In genomic region chr16:32163392-32163791, GRCm38 (mm10) we compare ENCODE assay signal across 11 mouse cellular contexts. TPM values are rescaled to one million over a fixed set of nuclear protein-coding genes. Genes with fewer than 3 reads are reported as not detected.
DNase-seq lines count a peak whose midpoint lies in the region; ATAC-seq lines count a peak whose summit lies in the region.
"Had no signal": no experiment of that assay in that cellular context is flagged by ENCODE, and none has a peak within 500 bp of the region (broad histone marks: within the 10 kb centered on the region; RNA-seq: fewer than 3 reads in every experiment).

No protein-coding gene starts in this region.

- WGBS in liver, embryonic 11.5 days, result 36% methylated on average over 4 of the region's 4 CpGs

- H3K4me2 ChIP-seq in liver, embryonic 11.5 days, result peak overlapping the region; percentile 87
- H3K4me2 ChIP-seq: midbrain, embryonic 15.5 days had no signal

- DNase-seq in A20 (ENCODE audit: low read depth, low spot score) (peak; percentile 93), adipocyte (ENCODE audit: low spot score) (no peak)
- DNase-seq in CD8-positive naive resting alpha-beta T cell, adult 2 months (ENCODE audit: low read depth in 2 of 2, low spot score in 2 of 2), result peak; percentile 52 to 62
- no peak for DNase-seq in liver, embryonic 11.5 days (ENCODE audit: low spot score)
- peak; percentile 64 for DNase-seq in naive thymus-derived CD4-positive, alpha-beta T cell, adult 2 months (ENCODE audit: low read depth)
- no peak for DNase-seq in left cerebral cortex, postnatal 4 days
- no peak for DNase-seq in frontal cortex, adult 2 months (ENCODE audit: extremely low spot score in 1 of 2, low spot score in 1 of 2)
- DNase-seq in embryo, embryonic 11 days, result no peak

- H3K9me3 ChIP-seq in liver, embryonic 11.5 days (ENCODE audit: control insufficient read depth, low read length), result no peaks in the 10 kb centered on the region
- H3K9me3 ChIP-seq: midbrain, embryonic 15.5 days had no signal

- H3K4me3 ChIP-seq in liver, embryonic 11.5 days (ENCODE audit: low read depth, low read length), result peak overlapping the region; percentile 67
- H3K4me3 ChIP-seq: midbrain, embryonic 15.5 days had no signal

- no peak for ATAC-seq in liver, embryonic 11.5 days (replicated peaks; ENCODE audit: low FRiP score)
- ATAC-seq: midbrain, embryonic 15.5 days had no signal

- no peak overlapping the region; the same call in 1 of the 2 replicates for H3K9ac ChIP-seq in liver, embryonic 11.5 days (ENCODE audit: low read depth, low read length)
- H3K9ac ChIP-seq: midbrain, embryonic 15.5 days had no signal

- no peak overlapping the region for H3K27ac ChIP-seq in liver, embryonic 11.5 days (ENCODE audit: low read depth, low read length)
- H3K27ac ChIP-seq: midbrain, embryonic 15.5 days had no signal

- intact Hi-C loops in left cerebral cortex, postnatal 4 days (cut with DNase I), result no loop called here

- H3K27me3 ChIP-seq in liver, embryonic 11.5 days (replicated peaks; ENCODE audit: control insufficient read depth, insufficient read depth, low read length), result no peaks in the 10 kb centered on the region

- H3K36me3 ChIP-seq in liver, embryonic 11.5 days (ENCODE audit: control insufficient read depth, insufficient read depth, low read length), result no peaks in the 10 kb centered on the region
- H3K36me3 ChIP-seq: midbrain, embryonic 15.5 days had no signal

- H3K4me1 ChIP-seq in liver, embryonic 11.5 days (replicated peaks; ENCODE audit: control insufficient read depth, insufficient read depth, low read length), result peaks cover 12% of the 10 kb centered on the region

RNA-seq across cellular contexts. Expression of gene Nrros, which starts 2.0 kb away (rescaled TPM):
- polyA plus RNA-seq in liver, embryonic 11.5 days (2014; fragmentation: Nextera tagmentation; extraction: Ambion mirVana), result 34.4 and 35.4 TPM in 2 replicates
- 1 to 10 TPM; 5.7 to 5.9 TPM for total RNA-seq in left cerebral cortex, postnatal 4 days (2021)
- 5.7 and 6.9 TPM in 2 replicates for polyA plus RNA-seq in frontal cortex, adult 2 months (2012; rRNA removed)

RNA-seq across cellular contexts. Expression of gene Bex6, which starts 16.2 kb away (rescaled TPM):
- polyA plus RNA-seq in liver, embryonic 11.5 days (2014; fragmentation: Nextera tagmentation; extraction: Ambion mirVana), result 0.62 and 1.2 TPM in 2 replicates
- total RNA-seq in left cerebral cortex, postnatal 4 days (2021), result not detected
- polyA plus RNA-seq in frontal cortex, adult 2 months (2012; rRNA removed), result not detected in 2 replicates
- total RNA-seq: heart, adult 18-20 months had no signal
- polyA plus RNA-seq: brain, embryonic 14.5 days; midbrain, embryonic 15.5 days had no signal

Comparison
In these comparisons a context has a peak if more than half of its experiments do, and no peak if none do; other contexts are left out.
1. DNase-seq: peak in A20 (single experiment), CD8-positive naive resting alpha-beta T cell, adult 2 months (2 of 2) and naive thymus-derived CD4-positive, alpha-beta T cell, adult 2 months (single experiment); none in liver, embryonic 11.5 days (single experiment), adipocyte (single experiment), left cerebral cortex, postnatal 4 days (single experiment), frontal cortex, adult 2 months (0 of 2) and embryo, embryonic 11 days (single experiment).